Mouse (Mus musculus) lung, embryonic 15.5 days (tissue): ENCODE measurements around the gene Tbata. TPM values are rescaled to one million over a fixed set of nuclear protein-coding genes. Genes with fewer than 3 reads are reported as not detected.

Source experiments
- ATAC-seq: fragments of 200-750 bp; cut with Nextera tagmentation; 2 replicates; pipeline ENCODE4 v1.8.0; 2017; ENCODE audit warnings: moderate number of reproducible peaks, borderline replicate concordance; ENCODE audit not compliant: low FRiP score, low TSS enrichment; ENCODE audit errors: extremely low read depth
- H3K27ac ChIP-seq: fragments of 300-500 bp; sonication (generic); 2 replicates; pipeline ENCODE4 v1.5.1; 2015; ENCODE audit warnings: moderate library complexity, mild to moderate bottlenecking, inconsistent platforms
- H3K27me3 ChIP-seq: fragments of 300-500 bp; sonication (generic); 2 replicates; pipeline ENCODE4 v1.6.1; 2015; ENCODE audit warnings: inconsistent platforms
- H3K36me3 ChIP-seq: fragments of 300-500 bp; sonication (generic); 2 replicates; pipeline ENCODE4 v1.6.1; 2015; ENCODE audit warnings: inconsistent platforms
- H3K4me1 ChIP-seq: fragments of 300-500 bp; sonication (generic); 2 replicates; pipeline ENCODE4 v1.6.1; 2015; ENCODE audit warnings: inconsistent platforms
- H3K4me2 ChIP-seq: fragments of 300-500 bp; sonication (generic); 2 replicates; pipeline ENCODE4 v1.6.1; 2015; ENCODE audit warnings: inconsistent platforms, mild to moderate bottlenecking, moderate library complexity
- H3K4me3 ChIP-seq: fragments of 300-500 bp; sonication (generic); 2 replicates; pipeline ENCODE4 v1.5.1; 2015; ENCODE audit warnings: mild to moderate bottlenecking, inconsistent platforms
- H3K9ac ChIP-seq: fragments of 300-500 bp; sonication (generic); 2 replicates; pipeline ENCODE4 v1.6.1; 2015; ENCODE audit warnings: inconsistent platforms
- H3K9me3 ChIP-seq: fragments of 300-500 bp; sonication (generic); 2 replicates; pipeline ENCODE4 v1.6.1; 2016; ENCODE audit warnings: inconsistent platforms
- WGBS: fragments of 180-500 bp; shearing (Covaris S2); methylation state at CpG from one replicate; pipeline ENCODE4 v1.1.7; 2015; 5-methylcytosine and 5-hydroxymethylcytosine counted together
- polyA plus RNA-seq: library from polyadenylated mRNA; unstranded; fragments of >200 nt; fragmentation: Nextera tagmentation; extraction: Ambion mirVana; gene quantifications from 2 replicates; pipeline ENCODE4 v1.2.1, GENCODE M21; 2015

The Tbata gene
- polyA plus RNA-seq, 1 experiment from 2014 or later = 17.0 TPM

DNA sequence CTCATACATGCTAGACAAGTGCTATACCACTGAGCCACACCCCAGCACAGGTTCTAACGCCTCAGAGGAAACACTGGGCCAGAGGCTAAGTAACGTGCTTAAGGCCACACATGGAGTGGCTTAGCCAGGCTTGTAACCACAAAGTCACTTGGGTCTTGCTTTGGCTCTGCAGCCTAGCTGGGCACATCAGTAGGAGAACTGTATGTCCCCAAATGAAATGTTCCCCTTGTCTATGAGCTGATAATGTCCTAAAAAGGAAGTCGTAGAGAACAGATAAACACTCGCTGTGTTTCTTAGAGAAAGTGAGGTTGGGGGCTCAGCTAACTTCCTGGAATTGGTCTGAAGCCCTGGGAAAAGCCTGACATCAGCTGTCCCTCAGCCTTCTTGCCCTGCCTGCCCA is 44.4 kb downstream of the Tbata start:
- no peak for ATAC-seq
- Histone ChIP-seq H3K4me2 (no peak overlapping the region), H3K36me3 (no peaks in the 10 kb centered on the region), H3K9me3 (peaks cover 5% of the 10 kb centered on the region; the same call in 1 of the 2 replicates), H3K9ac (no peak overlapping the region), H3K4me3 (no peak overlapping the region), H3K27ac (no peak overlapping the region), H3K4me1 (no peaks in the 10 kb centered on the region), H3K27me3 (no peaks in the 10 kb centered on the region)
- 54% methylated on average over 4 of the region's 4 CpGs for WGBS

DNA sequence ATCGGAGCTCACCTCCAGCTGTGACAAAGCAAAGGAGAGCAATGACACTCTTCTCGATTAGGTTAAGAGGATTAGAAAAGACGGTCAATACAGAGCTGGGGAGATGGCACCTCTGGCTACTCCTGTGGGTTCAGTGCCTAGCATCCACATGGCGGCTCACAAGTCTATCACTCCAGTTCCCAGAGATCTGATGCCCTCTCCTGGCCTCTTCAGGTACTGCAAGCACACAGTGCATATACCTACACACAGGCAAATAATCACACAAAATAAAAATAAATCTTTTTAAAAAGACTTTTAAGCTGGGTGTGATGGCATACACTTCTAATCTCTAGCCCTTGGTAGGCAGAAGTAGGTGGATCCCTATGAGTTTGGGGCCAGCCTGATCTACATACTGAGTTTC is 47.6 kb downstream of the Tbata start:
- Histone ChIP-seq H3K4me3 (no peak overlapping the region), H3K27me3 (no peaks in the 10 kb centered on the region), H3K36me3 (no peaks in the 10 kb centered on the region), H3K4me2 (no peak overlapping the region), H3K9me3 (peaks cover 5% of the 10 kb centered on the region; the same call in 1 of the 2 replicates), H3K4me1 (no peaks in the 10 kb centered on the region), H3K27ac (no peak overlapping the region), H3K9ac (no peak overlapping the region)
- no peak for ATAC-seq
- 91% methylated on average over 4 of the region's 4 CpGs for WGBS

DNA sequence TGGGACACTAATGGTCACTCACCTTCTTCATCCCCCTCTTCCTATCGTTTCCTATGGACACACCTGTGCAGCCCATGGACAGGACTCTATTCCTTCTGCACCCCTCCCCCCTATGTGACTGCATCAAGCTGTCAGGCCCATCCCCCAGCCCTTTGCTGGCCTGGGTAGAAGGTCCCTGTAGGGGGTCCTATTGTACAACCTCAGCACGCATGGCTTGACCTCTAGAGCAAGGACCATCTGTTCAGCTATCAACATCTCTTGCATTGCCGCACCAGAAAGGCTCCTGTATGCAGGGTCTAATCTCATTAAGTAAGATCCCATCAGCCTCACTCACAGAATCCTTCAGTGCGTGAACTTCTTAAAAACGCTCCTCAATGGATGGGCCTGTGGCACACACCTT is 53.9 kb downstream of the Tbata start:
- Histone ChIP-seq H3K4me1 (no peaks in the 10 kb centered on the region; the same call in 1 of the 2 replicates), H3K4me2 (no peak overlapping the region), H3K4me3 (no peak overlapping the region), H3K27ac (no peak overlapping the region), H3K36me3 (no peaks in the 10 kb centered on the region), H3K9ac (no peak overlapping the region), H3K9me3 (no peaks in the 10 kb centered on the region), H3K27me3 (no peaks in the 10 kb centered on the region)
- no peak for ATAC-seq
- WGBS = 74% methylated on average over 5 of the region's 5 CpGs

DNA sequence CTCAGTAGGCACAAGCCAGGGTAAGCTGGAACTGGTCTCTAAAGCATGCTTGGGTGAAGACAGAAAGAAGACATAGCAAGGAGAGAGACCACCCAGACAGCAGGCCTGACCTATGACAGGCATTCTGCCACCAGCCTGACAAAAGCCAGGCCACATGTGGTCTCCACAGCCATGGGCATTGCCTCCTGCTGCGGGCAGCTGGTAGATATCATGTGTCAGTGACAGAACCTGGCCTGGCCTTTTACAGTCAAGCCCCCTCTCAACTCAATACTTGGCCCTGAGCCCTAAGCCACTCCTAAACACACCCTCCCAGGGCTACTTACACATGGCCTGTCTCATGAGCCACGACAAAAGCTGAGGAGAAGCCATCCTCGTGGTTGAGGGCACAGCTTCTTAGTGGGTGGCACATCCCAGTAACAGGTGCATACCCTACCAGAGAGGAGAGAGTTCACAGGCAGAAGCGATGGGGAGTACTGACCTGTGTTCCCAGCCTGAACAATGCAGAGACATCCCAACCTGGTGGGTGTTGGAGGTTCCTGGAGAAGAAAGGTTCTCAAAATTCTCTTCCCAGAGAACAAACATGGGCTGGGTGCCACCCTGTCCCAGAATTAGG is 55.1 kb downstream of the Tbata start:
- Histone ChIP-seq H3K4me3 (no peak overlapping the region), H3K4me2 (no peak overlapping the region), H3K27ac (no peak overlapping the region), H3K36me3 (no peaks in the 10 kb centered on the region), H3K4me1 (no peaks in the 10 kb centered on the region; the same call in 1 of the 2 replicates), H3K9me3 (no peaks in the 10 kb centered on the region), H3K9ac (no peak overlapping the region), H3K27me3 (no peaks in the 10 kb centered on the region)
- ATAC-seq = no peak
- 45% methylated on average over 4 of the region's 4 CpGs for WGBS

DNA sequence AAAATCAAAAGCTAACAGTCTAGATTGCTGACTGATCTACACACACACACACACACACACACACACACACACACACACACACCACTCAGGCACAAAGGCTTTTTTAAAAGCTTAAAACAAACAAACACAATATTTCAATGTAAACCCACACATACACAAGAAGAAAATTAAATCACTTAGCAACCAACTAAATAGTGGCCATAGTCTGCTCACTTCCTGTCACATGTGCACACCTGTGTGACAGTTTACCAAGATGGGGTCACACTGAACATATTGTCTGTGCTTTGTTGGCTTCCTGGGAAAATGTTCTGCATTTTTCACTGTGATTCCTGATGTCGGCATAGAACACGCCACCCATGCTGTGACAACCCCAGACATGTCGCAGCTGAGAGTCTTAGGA is 60.0 kb downstream of the Tbata start:
- Histone ChIP-seq H3K4me2 (no peak overlapping the region), H3K9ac (no peak overlapping the region), H3K9me3 (no peaks in the 10 kb centered on the region), H3K4me3 (no peak overlapping the region), H3K27me3 (no peaks in the 10 kb centered on the region), H3K36me3 (no peaks in the 10 kb centered on the region), H3K4me1 (no peaks in the 10 kb centered on the region; the same call in 1 of the 2 replicates), H3K27ac (no peak overlapping the region)
- ATAC-seq = no peak
- 71% methylated on average over 3 of the region's 3 CpGs for WGBS

DNA sequence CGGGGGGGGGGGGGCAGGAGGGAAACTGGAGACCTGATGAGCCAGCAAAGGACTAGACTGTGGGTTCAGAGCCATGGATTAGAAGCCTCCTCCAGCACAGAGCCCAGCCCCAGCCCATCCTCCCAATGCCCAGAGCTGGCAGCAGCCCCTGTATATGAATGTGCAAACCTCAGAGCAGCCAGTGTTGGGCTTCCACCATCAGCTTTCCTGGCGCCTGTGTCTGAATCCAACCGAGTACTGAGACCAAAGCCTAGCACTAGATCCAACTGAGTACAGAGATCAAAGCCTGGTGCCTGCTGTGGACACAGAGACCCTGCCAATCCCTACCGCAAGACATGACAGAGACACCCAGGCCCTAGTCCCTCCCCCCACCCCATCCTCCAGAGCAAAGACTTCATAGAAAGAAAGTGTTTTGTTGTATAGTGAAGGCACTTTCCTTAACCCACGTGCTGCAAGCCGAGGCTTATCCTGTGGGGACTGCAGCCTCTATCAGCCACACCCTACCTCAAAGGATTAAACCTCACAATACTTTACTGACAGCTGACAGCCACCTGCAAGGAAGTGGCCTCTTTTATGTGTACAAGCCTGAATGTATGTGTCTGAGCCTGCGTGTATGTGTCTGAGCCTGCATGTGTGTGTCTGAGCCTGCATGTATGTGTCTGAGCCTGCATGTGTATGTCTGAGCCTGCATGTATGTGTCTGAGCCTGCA is 61.3 kb downstream of the Tbata start:
- H3K36me3 ChIP-seq = no peaks in the 10 kb centered on the region
- H3K27me3 ChIP-seq = no peaks in the 10 kb centered on the region
- no peaks in the 10 kb centered on the region for H3K4me1 ChIP-seq
- H3K27ac ChIP-seq = no peak overlapping the region
- ATAC-seq = peak; percentile 62
- 51% methylated on average over 7 of the region's 7 CpGs for WGBS
- no peak overlapping the region for H3K4me3 ChIP-seq
- no peak overlapping the region for H3K9ac ChIP-seq
- H3K9me3 ChIP-seq = no peaks in the 10 kb centered on the region
- H3K4me2 ChIP-seq = no peak overlapping the region

DNA sequence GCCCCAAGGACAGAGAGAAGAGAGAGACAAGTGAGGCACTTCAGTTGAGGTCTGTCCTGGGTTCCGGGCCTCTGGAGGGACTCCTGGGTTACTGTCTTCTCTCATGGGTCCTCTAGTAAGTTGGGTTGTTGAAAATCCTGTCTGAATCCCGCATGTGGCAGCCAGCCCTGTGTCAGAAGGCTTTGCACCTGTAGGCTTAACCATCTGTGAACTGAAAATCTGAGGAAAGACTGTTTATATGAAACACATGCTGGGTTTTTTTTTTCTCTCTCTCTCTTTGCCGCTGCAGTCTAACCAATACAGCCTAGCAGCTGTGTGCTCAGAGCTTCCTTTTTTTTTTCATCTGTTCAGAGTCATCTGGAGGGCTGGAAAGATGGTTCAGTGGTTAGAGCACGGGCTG is 62.6 kb downstream of the Tbata start:
- Histone ChIP-seq H3K27me3 (no peaks in the 10 kb centered on the region), H3K27ac (no peak overlapping the region), H3K9ac (no peak overlapping the region), H3K4me1 (no peaks in the 10 kb centered on the region), H3K4me3 (no peak overlapping the region), H3K9me3 (no peaks in the 10 kb centered on the region), H3K4me2 (no peak overlapping the region), H3K36me3 (no peaks in the 10 kb centered on the region)
- WGBS = 59% methylated on average over 4 of the region's 4 CpGs
- ATAC-seq = no peak

DNA sequence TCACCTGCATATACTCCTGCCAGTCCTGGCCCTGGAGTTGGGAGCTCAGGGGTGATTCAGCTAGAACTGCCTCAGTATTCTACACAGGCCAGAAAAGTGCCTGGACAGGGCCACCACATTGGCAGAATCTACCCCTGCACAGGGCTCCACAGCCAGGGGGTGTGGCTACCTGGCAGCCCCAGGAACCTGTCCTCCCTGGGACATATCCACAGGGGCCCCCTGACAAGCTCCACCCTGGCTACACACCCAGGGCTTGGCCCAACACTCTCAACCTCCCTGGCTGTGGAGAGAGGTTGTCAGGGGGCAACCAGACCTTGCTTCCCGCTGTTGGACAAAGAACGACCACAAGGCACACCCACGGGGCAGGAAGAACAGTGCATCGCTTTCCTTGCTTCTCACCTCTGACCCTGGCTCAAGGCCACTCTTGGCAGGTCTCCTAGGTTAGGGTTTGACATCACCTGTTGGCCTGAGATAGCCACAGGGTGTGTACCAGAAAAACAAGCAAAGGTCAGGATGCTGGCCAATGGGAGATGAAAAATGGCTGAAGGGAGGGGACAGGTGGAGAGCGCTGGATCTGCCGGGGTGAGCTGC is 64.0 kb downstream of the Tbata start:
- no peak overlapping the region for H3K4me3 ChIP-seq
- H3K27ac ChIP-seq = no peak overlapping the region
- 84% methylated on average over 6 of the region's 6 CpGs for WGBS
- no peak overlapping the region for H3K4me2 ChIP-seq
- no peaks in the 10 kb centered on the region for H3K4me1 ChIP-seq
- no peak overlapping the region for H3K9ac ChIP-seq
- no peaks in the 10 kb centered on the region for H3K36me3 ChIP-seq
- H3K9me3 ChIP-seq = no peaks in the 10 kb centered on the region
- no peaks in the 10 kb centered on the region for H3K27me3 ChIP-seq
- ATAC-seq = no peak

DNA sequence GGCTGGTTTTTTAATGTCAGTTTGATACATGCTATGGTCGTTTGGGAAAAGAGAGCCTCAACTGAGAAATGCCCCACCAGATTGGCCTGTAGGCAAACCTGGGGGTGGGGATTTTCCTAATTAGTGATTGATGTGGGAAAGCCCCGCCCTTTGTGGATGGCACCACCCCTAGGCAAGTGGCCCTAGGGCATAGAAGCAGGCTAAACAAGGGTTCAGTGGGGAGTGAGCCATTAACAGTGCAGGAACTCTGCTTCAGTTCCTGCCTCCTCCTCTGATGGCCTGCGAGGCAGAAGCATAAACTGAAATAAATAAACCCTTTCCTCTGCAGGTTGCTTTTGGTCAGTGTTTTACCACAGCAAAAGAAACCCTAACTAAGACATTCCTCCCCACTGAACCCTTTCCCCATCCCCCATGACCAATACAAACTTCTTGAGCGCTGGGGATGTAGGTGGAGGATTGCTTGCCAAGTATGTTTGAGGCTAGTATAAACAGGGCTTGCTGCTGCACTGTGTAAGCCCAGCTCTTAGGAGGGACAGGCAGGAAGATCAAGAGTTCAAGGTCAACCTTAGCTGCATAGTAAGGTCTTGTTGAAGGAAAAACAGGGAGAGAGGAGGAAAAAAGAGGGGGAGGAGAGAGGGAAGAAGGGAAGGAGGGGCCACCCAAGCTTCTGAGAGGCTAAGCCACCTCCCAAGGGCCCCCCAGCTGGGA is 65.1 kb downstream of the Tbata start:
- no peak overlapping the region for H3K4me2 ChIP-seq
- H3K9me3 ChIP-seq = no peaks in the 10 kb centered on the region
- no peak overlapping the region for H3K27ac ChIP-seq
- H3K4me1 ChIP-seq = no peaks in the 10 kb centered on the region
- no peak overlapping the region for H3K4me3 ChIP-seq
- no peaks in the 10 kb centered on the region for H3K36me3 ChIP-seq
- H3K9ac ChIP-seq = no peak overlapping the region
- WGBS = 45% methylated on average over 4 of the region's 4 CpGs
- no peak for ATAC-seq
- H3K27me3 ChIP-seq = no peaks in the 10 kb centered on the region

DNA sequence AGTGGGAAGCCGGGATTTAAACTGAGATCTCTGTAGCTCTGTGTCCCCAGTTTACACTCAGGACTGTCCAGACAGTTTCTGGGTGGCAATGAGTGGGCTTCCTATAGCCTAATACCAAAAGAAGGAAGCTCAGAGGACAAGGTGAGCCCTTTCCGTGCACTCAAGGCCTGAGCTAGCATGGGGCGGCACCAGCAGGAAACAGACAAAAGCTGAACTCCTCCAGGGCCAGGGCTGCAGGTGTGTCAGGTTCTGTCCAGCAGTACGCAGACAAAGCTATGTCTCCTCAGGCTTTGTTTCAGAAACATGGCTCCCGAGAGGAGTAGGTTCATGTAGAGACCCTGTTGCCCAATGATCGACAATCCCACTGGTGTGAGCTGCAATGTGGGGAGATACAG is 65.6 kb downstream of the Tbata start:
- Histone ChIP-seq H3K36me3 (no peaks in the 10 kb centered on the region), H3K27ac (no peak overlapping the region), H3K4me1 (no peaks in the 10 kb centered on the region), H3K4me3 (no peak overlapping the region), H3K9me3 (no peaks in the 10 kb centered on the region), H3K9ac (no peak overlapping the region), H3K4me2 (no peak overlapping the region), H3K27me3 (no peaks in the 10 kb centered on the region)
- no peak for ATAC-seq
- 75% methylated on average over 6 of the region's 6 CpGs for WGBS
